In the genomic region with DNA sequence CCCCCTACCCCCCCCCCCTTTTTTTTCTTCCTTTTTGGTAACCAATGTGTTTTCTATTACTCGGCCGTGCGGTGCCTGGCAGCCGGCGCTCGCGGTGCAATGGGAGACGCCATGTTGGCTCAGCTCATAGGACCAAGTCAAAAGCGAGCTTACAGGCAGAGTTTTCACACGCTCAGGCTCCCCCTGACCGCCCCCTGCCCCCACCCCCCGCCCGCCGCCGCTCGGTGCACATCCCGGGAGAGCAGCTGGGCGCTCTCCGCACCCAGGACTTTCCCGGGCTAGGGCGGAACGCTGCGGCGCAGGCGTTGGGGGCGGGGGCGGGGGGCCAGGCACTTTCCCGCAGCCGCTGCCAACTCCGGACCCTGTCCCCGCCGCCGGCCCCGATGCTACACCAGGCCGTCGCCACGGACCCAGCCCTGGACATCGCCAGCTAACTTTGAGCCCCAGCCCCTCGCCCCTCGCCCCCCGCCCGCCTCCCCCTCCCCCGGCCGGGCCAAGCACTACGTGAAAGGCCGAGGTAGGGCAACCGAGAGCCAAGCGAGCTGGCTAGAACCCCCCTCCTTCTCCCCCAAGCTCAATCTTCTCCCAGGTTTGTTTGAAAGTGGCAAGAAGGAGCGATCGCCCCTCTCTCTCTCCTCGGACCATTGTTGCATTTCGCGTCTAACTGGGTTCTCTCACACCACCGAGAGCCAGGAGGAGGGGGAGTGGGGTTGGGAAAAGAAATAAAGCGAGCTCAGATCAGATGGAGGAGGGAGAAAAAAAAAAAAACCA, we compare ENCODE assay signal across 7 mouse cellular contexts. TPM values are rescaled to one million over a fixed set of nuclear protein-coding genes. Genes with fewer than 3 reads are reported as not detected.
A peak's percentile ranks its signal among the peaks of the same experiment; 100 is the strongest.
DNase-seq lines count a peak whose midpoint lies in the region; ATAC-seq and TF ChIP-seq lines count a peak whose summit lies in the region.

No protein-coding gene starts in this region.

- 1% methylated on average over 47 of the region's 55 CpGs for WGBS in forebrain, embryonic 12.5 days
- under 1% methylated on average over 49 of the region's 55 CpGs for WGBS in intestine, embryonic 14.5 days
- 1% methylated on average over 51 of the region's 55 CpGs for WGBS in liver, embryonic 14.5 days (ENCODE audit: insufficient replicate concordance)
- WGBS in neural tube, embryonic 14.5 days: 1% methylated on average over 51 of the region's 55 CpGs

- H3K36me3 ChIP-seq in E14TG2a.4 (ENCODE audit: insufficient read depth, low read length): no peaks in the 10 kb centered on the region
- H3K36me3 ChIP-seq in forebrain, embryonic 12.5 days (replicated peaks): peaks cover 4% of the 10 kb centered on the region; the same call in 1 of the 2 replicates
- peaks cover 17% of the 10 kb centered on the region for H3K36me3 ChIP-seq in intestine, embryonic 14.5 days (ENCODE audit: control insufficient read depth, insufficient read depth, low read length)
- no peaks in the 10 kb centered on the region for H3K36me3 ChIP-seq in liver, embryonic 14.5 days (replicated peaks; ENCODE audit: control insufficient read depth, insufficient read depth, low read depth)
- H3K36me3 ChIP-seq in neural tube, embryonic 14.5 days (ENCODE audit: control insufficient read depth, insufficient read depth, low read length): no peaks in the 10 kb centered on the region; the same call in 1 of the 2 replicates

- peaks cover 28% of the 10 kb centered on the region for H3K4me1 ChIP-seq in E14TG2a.4 (replicated peaks; ENCODE audit: low read depth, low read length)
- peaks cover 47% of the 10 kb centered on the region for H3K4me1 ChIP-seq in forebrain, embryonic 12.5 days
- peaks cover 47% of the 10 kb centered on the region for H3K4me1 ChIP-seq in intestine, embryonic 14.5 days (replicated peaks; ENCODE audit: control insufficient read depth, insufficient read depth, low read length)
- H3K4me1 ChIP-seq in liver, embryonic 14.5 days (replicated peaks; ENCODE audit: control insufficient read depth in 2 of 2, insufficient read depth in 2 of 2, low read length in 1 of 2): 0 out of 4 replicates have a peak, but pooled peaks cover 0 to 2% of the 10 kb centered on the region in 2 experiments
- H3K4me1 ChIP-seq in neural tube, embryonic 14.5 days (ENCODE audit: control insufficient read depth, insufficient read depth, low read length): peaks cover 41% of the 10 kb centered on the region

- TF ChIP-seq EP300 in liver, embryonic 14.5 days (IDR thresholded peaks at IDR 0.05; ENCODE audit: low read depth): no peak

- no peak for TF ChIP-seq CTCF in E14TG2a.4 (conservative IDR thresholded peaks at IDR 0.05; ENCODE audit: low read length)
- no peak for TF ChIP-seq CTCF in liver, embryonic 14.5 days (IDR thresholded peaks at IDR 0.05; ENCODE audit: low read depth)

- peak; percentile 52 for ATAC-seq in forebrain, embryonic 12.5 days (ENCODE audit: low FRiP score)
- ATAC-seq in intestine, embryonic 14.5 days (replicated peaks; ENCODE audit: low FRiP score, low TSS enrichment, low read depth): peak; percentile 76
- ATAC-seq in liver, embryonic 14.5 days (ENCODE audit: insufficient read depth): peak; percentile 49; the same call in 1 of the 2 replicates
- peak; percentile 75 for ATAC-seq in neural tube, embryonic 14.5 days (ENCODE audit: low read depth)

- no peaks in the 10 kb centered on the region for H3K9me3 ChIP-seq in E14TG2a.4 (ENCODE audit: low read length)
- no peaks in the 10 kb centered on the region for H3K9me3 ChIP-seq in forebrain, embryonic 12.5 days
- H3K9me3 ChIP-seq in intestine, embryonic 14.5 days (ENCODE audit: control insufficient read depth, low read length): no peaks in the 10 kb centered on the region
- no peaks in the 10 kb centered on the region for H3K9me3 ChIP-seq in liver, embryonic 14.5 days (ENCODE audit: control insufficient read depth, low read length)
- no peaks in the 10 kb centered on the region for H3K9me3 ChIP-seq in neural tube, embryonic 14.5 days (ENCODE audit: control insufficient read depth, low read length)

- peak; percentile 68 for DNase-seq in 3T3-L1 (ENCODE audit: low read depth, low spot score)
- DNase-seq in intestine, embryonic 14.5 days (ENCODE audit: low spot score): peak; percentile 84
- DNase-seq in liver, embryonic 14.5 days (ENCODE audit: low read depth in 3 of 3, low spot score in 3 of 3): no peak
- DNase-seq in frontal cortex, adult 2 months (ENCODE audit: extremely low spot score in 1 of 2, low spot score in 1 of 2): no peak

- H3K9ac ChIP-seq in forebrain, embryonic 12.5 days: peak overlapping the region; percentile 92
- H3K9ac ChIP-seq in intestine, embryonic 14.5 days (ENCODE audit: low read length): peak overlapping the region; percentile 85
- H3K9ac ChIP-seq in liver, embryonic 14.5 days (replicated peaks): peak overlapping the region; percentile 40
- H3K9ac ChIP-seq in neural tube, embryonic 14.5 days (replicated peaks; ENCODE audit: low read depth, low read length): peak overlapping the region; percentile 85

- peak overlapping the region; percentile 67 for H3K4me3 ChIP-seq in E14TG2a.4 (replicated peaks; ENCODE audit: low read length)
- H3K4me3 ChIP-seq in forebrain, embryonic 12.5 days (replicated peaks): peak overlapping the region; percentile 66
- peak overlapping the region; percentile 56 for H3K4me3 ChIP-seq in intestine, embryonic 14.5 days (ENCODE audit: low read depth, low read length)
- peak overlapping the region; percentile 41 to 47 for H3K4me3 ChIP-seq in liver, embryonic 14.5 days (ENCODE audit: insufficient read depth in 1 of 2, low read depth in 2 of 2, low read length in 2 of 2)
- H3K4me3 ChIP-seq in neural tube, embryonic 14.5 days (ENCODE audit: low read depth, low read length): peak overlapping the region; percentile 59

- H3K4me2 ChIP-seq in forebrain, embryonic 12.5 days: peak overlapping the region; percentile 88
- H3K4me2 ChIP-seq in intestine, embryonic 14.5 days (ENCODE audit: low read length): peak overlapping the region; percentile 49
- peak overlapping the region; percentile 43 for H3K4me2 ChIP-seq in liver, embryonic 14.5 days (ENCODE audit: low read depth)
- H3K4me2 ChIP-seq in neural tube, embryonic 14.5 days (ENCODE audit: low read depth, low read length): peak overlapping the region; percentile 71

- peak overlapping the region; percentile 98 for H3K27ac ChIP-seq in forebrain, embryonic 12.5 days
- peak overlapping the region; percentile 97 for H3K27ac ChIP-seq in intestine, embryonic 14.5 days (ENCODE audit: low read depth)
- no peak overlapping the region for H3K27ac ChIP-seq in liver, embryonic 14.5 days
- peak overlapping the region; percentile 94 for H3K27ac ChIP-seq in neural tube, embryonic 14.5 days (ENCODE audit: low read depth, low read length)

- peaks cover 87% of the 10 kb centered on the region for H3K27me3 ChIP-seq in E14TG2a.4 (ENCODE audit: insufficient read depth, low read length)
- peaks cover 64% of the 10 kb centered on the region for H3K27me3 ChIP-seq in forebrain, embryonic 12.5 days
- H3K27me3 ChIP-seq in intestine, embryonic 14.5 days (replicated peaks; ENCODE audit: control insufficient read depth, insufficient read depth, low read length): no peaks in the 10 kb centered on the region
- peaks cover 55% of the 10 kb centered on the region for H3K27me3 ChIP-seq in liver, embryonic 14.5 days (ENCODE audit: control insufficient read depth, insufficient read depth, low read length)
- H3K27me3 ChIP-seq in neural tube, embryonic 14.5 days (ENCODE audit: control insufficient read depth, insufficient read depth, low read length): no peaks in the 10 kb centered on the region

RNA-seq across cellular contexts. Expression of a gene that starts 15.6 kb away (rescaled TPM):
- polyA plus RNA-seq in forebrain, embryonic 12.5 days (2016; fragmentation: Nextera tagmentation; extraction: Ambion mirVana): 129 and 162 TPM in 2 replicates
- polyA plus RNA-seq in intestine, embryonic 14.5 days (2014; fragmentation: Nextera tagmentation; extraction: Ambion mirVana): 53.7 and 56.9 TPM in 2 replicates
- polyA plus RNA-seq in liver, embryonic 14.5 days (2012; rRNA removed): 10.1 and 12.0 TPM in 2 replicates
- 6.3 and 8.5 TPM in 2 replicates for polyA plus RNA-seq in liver, embryonic 14.5 days (2014; fragmentation: Nextera tagmentation; extraction: Ambion mirVana)
- 72.9 and 89.2 TPM in 2 replicates for polyA plus RNA-seq in neural tube, embryonic 14.5 days (2014; fragmentation: Nextera tagmentation; extraction: Ambion mirVana)
- 29.0 and 30.2 TPM in 2 replicates for polyA plus RNA-seq in frontal cortex, adult 2 months (2012; rRNA removed)

Comparison
In these comparisons a context has a peak if more than half of its experiments do, and no peak if none do; other contexts are left out.
1. DNase-seq: peak in 3T3-L1 (single experiment) and intestine, embryonic 14.5 days (single experiment); none in liver, embryonic 14.5 days (0 of 3) and frontal cortex, adult 2 months (0 of 2).
2. H3K9ac ChIP-seq: peak in every context shown above with its lines; median percentile 92 in forebrain, embryonic 12.5 days; 85 in intestine, embryonic 14.5 days; 85 in neural tube, embryonic 14.5 days; 40 in liver, embryonic 14.5 days.
3. Peak in every context shown above with its lines, with median percentiles within 50 percentile points of each other: H3K4me3 ChIP-seq, ATAC-seq and H3K4me2 ChIP-seq.